Mouse (Mus musculus) E14TG2a.4 (cell line): ENCODE results near the gene Accsl.

Experiments
- H3K27me3 ChIP-seq: 2 replicates; pipeline ENCODE4 v1.6.1; 2014; ENCODE audit warnings: low read length, control low read depth; ENCODE audit not compliant: insufficient read depth
- H3K36me3 ChIP-seq: 2 replicates; pipeline ENCODE4 v1.6.1; 2014; ENCODE audit warnings: low read length, control low read depth; ENCODE audit not compliant: insufficient read depth
- H3K4me1 ChIP-seq: replicated peaks from 2 replicates; pipeline ENCODE4 v1.6.1; 2014; ENCODE audit warnings: low read depth, low read length, control low read depth
- H3K4me3 ChIP-seq: replicated peaks from 2 replicates; pipeline ENCODE4 v1.5.1; 2014; ENCODE audit warnings: mild to moderate bottlenecking, low read length
- H3K9me3 ChIP-seq: 2 replicates; pipeline ENCODE4 v1.6.1; 2014; ENCODE audit warnings: low read length, control low read depth
- CTCF ChIP-seq: conservative IDR thresholded peaks from 2 replicates; pipeline ENCODE4 v1.5.1; 2014; ENCODE audit warnings: low read length
- NANOG ChIP-seq: IDR thresholded peaks from 2 replicates; pipeline ENCODE4 v1.6.1; 2014; ENCODE audit warnings: borderline replicate concordance, low read length, mixed read lengths
- POU5F1 ChIP-seq: IDR thresholded peaks from 2 replicates; pipeline ENCODE4 v1.6.1; 2014; ENCODE audit warnings: low read length, borderline replicate concordance

Gene Accsl

DNA sequence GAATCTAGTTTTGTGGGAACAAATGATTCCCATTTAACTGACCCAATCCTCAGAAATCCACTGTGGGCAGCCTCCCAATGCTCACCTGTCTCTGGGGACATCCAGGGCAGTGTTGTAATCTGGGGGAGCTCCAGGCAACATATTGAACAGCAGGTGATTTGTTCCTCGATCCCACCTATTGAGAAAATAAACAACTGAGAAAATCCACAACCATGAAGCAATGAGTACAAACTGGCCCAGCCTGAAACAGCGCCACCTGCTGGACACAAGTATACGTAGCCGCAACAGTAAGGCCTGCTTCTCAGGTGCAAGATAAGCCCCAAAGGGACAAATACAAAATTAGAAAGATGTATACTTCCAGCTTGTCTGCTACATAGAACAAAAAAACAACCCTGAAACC lies 57.1 kb downstream of the Accsl start:
- no peaks in the 10 kb centered on the region for H3K27me3 ChIP-seq
- H3K4me1 ChIP-seq, result peaks cover 13% of the 10 kb centered on the region
- no peak overlapping the region for H3K4me3 ChIP-seq
- no peaks in the 10 kb centered on the region for H3K9me3 ChIP-seq
- TF ChIP-seq POU5F1, result no peak
- TF ChIP-seq CTCF, result peak; percentile 74
- peaks cover 49% of the 10 kb centered on the region for H3K36me3 ChIP-seq

DNA sequence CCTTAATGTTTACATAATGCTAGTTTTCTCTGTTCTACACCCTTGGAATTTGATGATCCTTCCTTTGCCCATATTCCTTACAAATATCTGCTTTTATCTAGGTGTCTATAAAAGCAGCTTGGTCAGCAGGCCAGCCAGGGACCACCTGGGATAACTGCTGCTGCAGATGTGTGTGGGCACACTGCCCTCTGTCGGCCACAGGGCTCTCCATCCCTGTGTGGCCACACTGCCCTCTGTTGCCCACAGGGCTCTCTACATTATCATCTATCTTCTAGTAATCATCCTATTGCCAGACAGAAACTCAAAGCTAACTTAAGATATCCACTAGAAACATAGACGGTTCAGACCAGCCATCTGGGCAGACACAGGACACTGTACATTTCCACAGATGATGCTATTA lies 59.0 kb downstream of the Accsl start:
- H3K36me3 ChIP-seq, result peaks cover 67% of the 10 kb centered on the region
- TF ChIP-seq POU5F1, result no peak
- TF ChIP-seq CTCF, result peak; percentile 71
- H3K4me1 ChIP-seq, result peaks cover 13% of the 10 kb centered on the region
- no peaks in the 10 kb centered on the region for H3K9me3 ChIP-seq
- no peaks in the 10 kb centered on the region for H3K27me3 ChIP-seq
- no peak overlapping the region for H3K4me3 ChIP-seq

DNA sequence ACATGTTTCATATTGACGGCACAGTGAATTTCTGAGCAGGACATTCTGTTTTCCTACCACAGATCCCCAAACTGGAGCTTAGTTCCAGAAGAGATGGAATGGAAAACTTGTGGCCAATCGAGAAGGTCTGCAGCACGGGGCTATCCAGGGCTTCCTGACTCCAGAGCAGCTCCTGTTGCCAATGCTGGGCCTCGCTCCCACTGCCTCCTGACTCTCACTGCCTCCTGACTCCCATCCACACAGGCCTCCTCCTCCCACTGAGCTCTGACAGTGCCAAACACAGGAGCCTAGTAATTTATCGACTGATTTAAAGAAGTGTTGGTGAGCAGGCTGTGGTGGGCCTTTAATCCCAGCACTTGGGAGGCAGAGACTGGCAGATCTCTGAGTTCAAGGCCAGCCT lies 60.9 kb downstream of the Accsl start:
- Histone ChIP-seq H3K9me3 (no peaks in the 10 kb centered on the region), H3K4me3 (no peak overlapping the region), H3K4me1 (peaks cover 6% of the 10 kb centered on the region), H3K36me3 (peaks cover 85% of the 10 kb centered on the region), H3K27me3 (no peaks in the 10 kb centered on the region)
- TF ChIP-seq POU5F1 (no peak), CTCF (no peak), NANOG (no peak)

DNA sequence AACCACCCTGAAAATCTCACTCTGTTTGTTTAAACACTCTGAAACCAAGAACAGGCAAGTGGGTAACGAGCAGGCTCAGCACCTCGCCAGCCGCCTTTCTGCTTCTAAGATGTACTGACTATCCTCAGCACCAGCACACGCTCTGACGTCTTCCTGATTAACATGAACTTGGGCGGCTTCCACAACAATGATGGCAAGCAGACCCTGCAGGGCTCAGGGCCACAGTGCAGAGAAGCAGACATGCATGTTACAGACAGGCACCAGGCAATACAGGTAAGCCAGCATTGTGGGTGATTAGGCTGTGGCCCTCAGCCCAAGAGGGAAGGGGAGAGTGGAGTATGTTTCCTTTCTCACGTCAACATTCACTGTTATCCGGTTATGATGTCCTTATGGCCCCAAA lies 61.5 kb downstream of the Accsl start:
- 0 out of 2 replicates have a peak, but pooled peaks cover 5% of the 10 kb centered on the region for H3K4me1 ChIP-seq
- no peak overlapping the region for H3K4me3 ChIP-seq
- no peak for TF ChIP-seq NANOG
- TF ChIP-seq CTCF, result no peak
- no peak for TF ChIP-seq POU5F1
- H3K27me3 ChIP-seq, result no peaks in the 10 kb centered on the region
- no peaks in the 10 kb centered on the region for H3K9me3 ChIP-seq
- H3K36me3 ChIP-seq, result peaks cover 82% of the 10 kb centered on the region

DNA sequence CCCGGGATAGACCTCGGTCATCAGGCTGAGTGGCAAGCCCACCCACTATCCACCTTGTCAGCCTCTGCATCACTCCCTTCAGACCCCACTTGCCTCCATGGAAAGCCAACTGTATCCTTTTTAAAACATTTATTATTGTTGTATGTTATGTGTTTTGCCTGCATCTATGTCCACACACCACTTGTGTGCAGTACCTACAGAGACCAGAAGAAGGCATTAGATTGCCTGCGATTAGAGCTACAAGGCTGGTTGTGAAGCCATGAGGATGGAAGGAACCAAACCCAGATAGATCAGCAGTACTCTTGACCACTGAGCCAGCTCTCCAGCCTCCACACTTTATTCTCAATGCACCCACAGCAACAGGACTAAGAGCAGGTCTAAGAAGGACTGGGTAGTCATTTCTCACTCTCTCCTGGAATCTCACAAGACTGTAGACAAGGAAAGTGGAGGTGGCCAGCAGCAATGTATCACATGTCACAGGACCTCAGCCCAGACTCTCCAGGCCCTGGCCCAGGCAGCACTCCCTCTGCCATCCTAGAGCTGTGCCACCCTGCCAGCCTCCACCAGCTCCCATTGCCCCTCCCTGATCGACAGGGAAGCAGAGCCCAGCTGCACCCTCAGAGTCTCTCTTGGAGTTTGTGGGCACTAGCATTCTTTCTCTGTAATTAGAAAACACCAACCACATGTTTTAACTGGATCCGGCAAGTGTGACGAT lies 62.3 kb downstream of the Accsl start:
- Histone ChIP-seq H3K9me3 (no peaks in the 10 kb centered on the region), H3K4me3 (no peak overlapping the region), H3K4me1 (0 out of 2 replicates have a peak, but pooled peaks cover 5% of the 10 kb centered on the region), H3K27me3 (no peaks in the 10 kb centered on the region), H3K36me3 (peaks cover 82% of the 10 kb centered on the region)
- TF ChIP-seq POU5F1, result no peak
- TF ChIP-seq NANOG, result no peak
- TF ChIP-seq CTCF, result peak; percentile 11; the same call in 1 of the 2 replicates

DNA sequence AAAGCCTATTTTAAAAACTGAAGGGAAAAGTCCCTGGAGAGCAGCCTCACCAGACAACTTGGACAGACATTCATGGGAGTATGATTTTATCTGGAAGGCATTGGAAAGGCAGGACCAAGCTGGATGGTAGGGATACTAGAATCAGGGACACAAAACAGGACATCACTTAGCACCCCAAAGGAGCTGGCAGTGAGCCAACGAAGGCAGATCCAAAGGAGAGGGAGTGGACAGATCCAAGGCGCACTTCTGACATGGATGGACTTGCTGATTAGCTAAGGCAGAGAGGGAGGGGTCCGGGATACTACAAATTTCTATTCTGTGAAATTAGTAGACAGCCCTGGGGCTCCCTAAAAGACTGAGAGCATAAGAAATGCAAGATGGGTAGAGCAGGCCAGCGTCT lies 63.4 kb downstream of the Accsl start:
- no peaks in the 10 kb centered on the region for H3K27me3 ChIP-seq
- TF ChIP-seq POU5F1, result no peak
- peaks cover 78% of the 10 kb centered on the region for H3K36me3 ChIP-seq
- no peak overlapping the region for H3K4me3 ChIP-seq
- H3K4me1 ChIP-seq, result 0 out of 2 replicates have a peak, but pooled peaks cover 2% of the 10 kb centered on the region
- H3K9me3 ChIP-seq, result no peaks in the 10 kb centered on the region
